ENCODE assay signal across 8 mouse cellular contexts in genomic region chr10:72655017-72655509, GRCm38 (mm10). TPM values are rescaled to one million over a fixed set of nuclear protein-coding genes. Genes with fewer than 3 reads are reported as not detected.
A peak's percentile ranks its signal among the peaks of the same experiment; 100 is the strongest.
DNase-seq lines count a peak whose midpoint lies in the region; ATAC-seq and TF ChIP-seq lines count a peak whose summit lies in the region.

No protein-coding gene starts in this region.

- no peaks in the 10 kb centered on the region for H3K9me3 ChIP-seq in heart, embryonic 11.5 days (replicated peaks; ENCODE audit: control insufficient read depth, low read length)
- no peaks in the 10 kb centered on the region for H3K9me3 ChIP-seq in hindbrain, embryonic 11.5 days (ENCODE audit: control insufficient read depth, low read length)
- no peaks in the 10 kb centered on the region for H3K9me3 ChIP-seq in midbrain, embryonic 11.5 days (ENCODE audit: control insufficient read depth, low read length)
- no peaks in the 10 kb centered on the region for H3K9me3 ChIP-seq in stomach, postnatal 0 days (ENCODE audit: control insufficient read depth, low read length)

- 0 out of 2 replicates have a peak, but pooled peaks have one; percentile 12 for TF ChIP-seq POLR2A in embryonic fibroblast, embryonic 13.5 days (IDR thresholded peaks at IDR 0.05; ENCODE audit: low read depth, low read length)

- peaks cover 20% of the 10 kb centered on the region for H3K36me3 ChIP-seq in heart, embryonic 11.5 days (ENCODE audit: control insufficient read depth, insufficient read depth, low read length)
- peaks cover 6% of the 10 kb centered on the region; the same call in 1 of the 2 replicates for H3K36me3 ChIP-seq in hindbrain, embryonic 11.5 days (ENCODE audit: control insufficient read depth, insufficient read depth, low read length)
- H3K36me3 ChIP-seq in midbrain, embryonic 11.5 days (ENCODE audit: control insufficient read depth, insufficient read depth, low read length) = peaks cover 14% of the 10 kb centered on the region; the same call in 1 of the 2 replicates
- peaks cover 9% of the 10 kb centered on the region; the same call in 1 of the 2 replicates for H3K36me3 ChIP-seq in stomach, postnatal 0 days (ENCODE audit: control insufficient read depth, insufficient read depth, low read length)

- peak overlapping the region; percentile 96 for H3K27ac ChIP-seq in heart, embryonic 11.5 days (ENCODE audit: low read depth, low read length)
- H3K27ac ChIP-seq in embryonic fibroblast, embryonic 13.5 days (ENCODE audit: insufficient read depth, low read length) = peak overlapping the region; percentile 74
- H3K27ac ChIP-seq in hindbrain, embryonic 11.5 days (ENCODE audit: low read depth, low read length) = peak overlapping the region; percentile 66
- peak overlapping the region; percentile 72 for H3K27ac ChIP-seq in midbrain, embryonic 11.5 days (ENCODE audit: low read depth, low read length)
- H3K27ac ChIP-seq in stomach, postnatal 0 days (replicated peaks) = peak overlapping the region; percentile 97

- H3K4me1 ChIP-seq in heart, embryonic 11.5 days (ENCODE audit: control insufficient read depth, insufficient read depth, low read length) = peaks cover 6% of the 10 kb centered on the region; the same call in 1 of the 2 replicates
- peaks cover 5% of the 10 kb centered on the region for H3K4me1 ChIP-seq in embryonic fibroblast, embryonic 13.5 days (ENCODE audit: control insufficient read depth, insufficient read depth, low read length)
- H3K4me1 ChIP-seq in hindbrain, embryonic 11.5 days (replicated peaks; ENCODE audit: control insufficient read depth, insufficient read depth, low read length) = no peaks in the 10 kb centered on the region
- peaks cover 7% of the 10 kb centered on the region for H3K4me1 ChIP-seq in midbrain, embryonic 11.5 days (ENCODE audit: control insufficient read depth, insufficient read depth, low read length)
- 0 out of 2 replicates have a peak, but pooled peaks cover 4% of the 10 kb centered on the region for H3K4me1 ChIP-seq in stomach, postnatal 0 days (replicated peaks; ENCODE audit: control insufficient read depth, insufficient read depth)

- peak overlapping the region; percentile 89 for H3K9ac ChIP-seq in heart, embryonic 11.5 days (ENCODE audit: low read depth, low read length)
- peak overlapping the region; percentile 52 for H3K9ac ChIP-seq in hindbrain, embryonic 11.5 days (ENCODE audit: low read depth, low read length)
- H3K9ac ChIP-seq in midbrain, embryonic 11.5 days (ENCODE audit: low read length) = peak overlapping the region; percentile 72
- H3K9ac ChIP-seq in stomach, postnatal 0 days (ENCODE audit: low read length) = peak overlapping the region; percentile 87

- no peak for TF ChIP-seq EP300 in stomach, postnatal 0 days (optimal IDR thresholded peaks at IDR 0.05)

- no peak for DNase-seq in heart, adult 18-20 months
- DNase-seq in adipocyte (ENCODE audit: low spot score) = peak; percentile 50
- peak; percentile 71 for DNase-seq in hindbrain, embryonic 11.5 days (ENCODE audit: low spot score)
- DNase-seq in left cerebral cortex, postnatal 4 days = peak; percentile 43
- DNase-seq in midbrain, embryonic 11.5 days (ENCODE audit: low spot score, missing footprints) = peak; percentile 96
- DNase-seq in stomach, postnatal 0 days (ENCODE audit: low spot score) = peak; percentile 52

- H3K4me3 ChIP-seq in heart, embryonic 11.5 days (ENCODE audit: low read depth, low read length) = peak overlapping the region; percentile 84
- H3K4me3 ChIP-seq in embryonic fibroblast, embryonic 13.5 days (ENCODE audit: insufficient read depth, low read length) = peak overlapping the region; percentile 98
- peak overlapping the region; percentile 63 for H3K4me3 ChIP-seq in hindbrain, embryonic 11.5 days (ENCODE audit: low read depth, low read length)
- peak overlapping the region; percentile 60 for H3K4me3 ChIP-seq in midbrain, embryonic 11.5 days (ENCODE audit: low read depth, low read length)
- peak overlapping the region; percentile 79 for H3K4me3 ChIP-seq in stomach, postnatal 0 days (ENCODE audit: low read depth, low read length)

- no peaks in the 10 kb centered on the region for H3K27me3 ChIP-seq in heart, embryonic 11.5 days (ENCODE audit: control insufficient read depth, insufficient read depth, low read length)
- H3K27me3 ChIP-seq in hindbrain, embryonic 11.5 days (ENCODE audit: control insufficient read depth, insufficient read depth, low read length) = no peaks in the 10 kb centered on the region
- no peaks in the 10 kb centered on the region for H3K27me3 ChIP-seq in midbrain, embryonic 11.5 days (ENCODE audit: control insufficient read depth, insufficient read depth, low read length)
- no peaks in the 10 kb centered on the region for H3K27me3 ChIP-seq in stomach, postnatal 0 days (ENCODE audit: control insufficient read depth, insufficient read depth, low read length)

- ATAC-seq in heart, embryonic 11.5 days (replicated peaks; ENCODE audit: insufficient number of reproducible peaks, low FRiP score, low TSS enrichment) = peak; percentile 81
- peak; percentile 82 for ATAC-seq in hindbrain, embryonic 11.5 days (ENCODE audit: low FRiP score)
- peak; percentile 78 for ATAC-seq in midbrain, embryonic 11.5 days (ENCODE audit: low FRiP score)
- peak; percentile 81 for ATAC-seq in stomach, postnatal 0 days (ENCODE audit: low FRiP score, low TSS enrichment)

- no peak for TF ChIP-seq CTCF in embryonic fibroblast, embryonic 13.5 days (IDR thresholded peaks at IDR 0.05; ENCODE audit: borderline replicate concordance, insufficient read depth, low read length)
- TF ChIP-seq CTCF in stomach, postnatal 0 days (IDR thresholded peaks at IDR 0.05; ENCODE audit: low read depth) = no peak

- intact Hi-C loops in left cerebral cortex, postnatal 4 days (cut with DNase I) = no loop called here

- 3% methylated on average over 15 of the region's 15 CpGs for WGBS in heart, embryonic 11.5 days (ENCODE audit: insufficient replicate concordance)
- WGBS in hindbrain, embryonic 11.5 days = 3% methylated on average over 15 of the region's 15 CpGs
- 3% methylated on average over 15 of the region's 15 CpGs for WGBS in midbrain, embryonic 11.5 days
- WGBS in stomach, postnatal 0 days = under 1% methylated on average over 15 of the region's 15 CpGs

- H3K4me2 ChIP-seq in heart, embryonic 11.5 days = peak overlapping the region; percentile 87
- peak overlapping the region; percentile 30 for H3K4me2 ChIP-seq in hindbrain, embryonic 11.5 days (replicated peaks; ENCODE audit: low read depth, low read length)
- H3K4me2 ChIP-seq in midbrain, embryonic 11.5 days = peak overlapping the region; percentile 69
- peak overlapping the region; percentile 58 for H3K4me2 ChIP-seq in stomach, postnatal 0 days (replicated peaks; ENCODE audit: low read depth)

RNA-seq across cellular contexts. Expression of gene Zwint, which starts 0.4 kb away (rescaled TPM):
- polyA plus RNA-seq in heart, embryonic 11.5 days (2014; fragmentation: Nextera tagmentation; extraction: Ambion mirVana) = 342 and 347 TPM in 2 replicates
- total RNA-seq in heart, adult 18-20 months (2021) = 10 to 100 TPM; 45.4 to 46.0 TPM
- 115 and 155 TPM in 2 replicates for polyA plus RNA-seq in embryonic fibroblast, embryonic 13.5 days (2011; ENCODE audit: insufficient read length, low read depth, missing spikeins)
- polyA plus RNA-seq in hindbrain, embryonic 11.5 days (2014; fragmentation: Nextera tagmentation; extraction: Ambion mirVana) = 459 and 473 TPM in 2 replicates
- 100 to 1,000 TPM; 445 to 511 TPM for total RNA-seq in left cerebral cortex, postnatal 4 days (2021)
- polyA plus RNA-seq in midbrain, embryonic 11.5 days (2014; fragmentation: Nextera tagmentation; extraction: Ambion mirVana) = 469 and 472 TPM in 2 replicates
- 94.5 and 95.2 TPM in 2 replicates for polyA plus RNA-seq in stomach, postnatal 0 days (2015; fragmentation: Nextera tagmentation; extraction: Ambion mirVana)

Comparison
In these comparisons a context has a peak if more than half of its experiments do, and no peak if none do; other contexts are left out.
1. H3K4me2 ChIP-seq: peak in every context shown above with its lines; median percentile 87 in heart, embryonic 11.5 days; 69 in midbrain, embryonic 11.5 days; 58 in stomach, postnatal 0 days; 30 in hindbrain, embryonic 11.5 days.
2. DNase-seq: peak in adipocyte (single experiment), hindbrain, embryonic 11.5 days (single experiment), left cerebral cortex, postnatal 4 days (single experiment), midbrain, embryonic 11.5 days (single experiment) and stomach, postnatal 0 days (single experiment); none in heart, adult 18-20 months (0 of 2).
3. Peak in every context shown above with its lines, with median percentiles within 50 percentile points of each other: ATAC-seq, H3K27ac ChIP-seq, H3K4me3 ChIP-seq and H3K9ac ChIP-seq.